Mouse (Mus musculus) naive thymus-derived CD4-positive, alpha-beta T cell, adult 2 months (primary cell): ENCODE data around the gene 1700017B05Rik.
A peak's percentile ranks its signal among the peaks of the same experiment; 100 is the strongest.
"Not testable (repeated sequence)": the region's sequence is repeated elsewhere in the genome, so short reads cannot be mapped to it uniquely, and the experiment has no call there.

Experiments
- DNase-seq: peaks from one replicate; pipeline ENCODE4 v3.0.0-alpha.2; 2011; ENCODE audit warnings: low read depth

1700017B05Rik gene

GRCm38 (mm10) chr9:57261913-57262794, at the start of gene 1700017B05Rik:
1700017B05Rik (minus strand) TSS chr9:57262612.
- DNase-seq, result peak; percentile 90

GRCm38 (mm10) chr9:57310895-57311294, 48.5 kb upstream of the 1700017B05Rik start:
- no peak for DNase-seq

GRCm38 (mm10) chr9:57309353-57309752, 46.9 kb upstream of the 1700017B05Rik start:
- DNase-seq, result no peak

- DNase-seq, result no peak
These were observed 45.0 kb upstream of the 1700017B05Rik start for GRCm38 (mm10) chr9:57307456-57307855.

GRCm38 (mm10) chr9:57304716-57305115, 42.3 kb upstream of the 1700017B05Rik start:
- DNase-seq, result not testable (repeated sequence)

GRCm38 (mm10) chr9:57304251-57304650, 41.8 kb upstream of the 1700017B05Rik start:
- no peak for DNase-seq

- DNase-seq, result no peak
These were observed 40.9 kb upstream of the 1700017B05Rik start for GRCm38 (mm10) chr9:57303356-57303755.

- peak; percentile 42 for DNase-seq
These were observed 38.4 kb upstream of the 1700017B05Rik start for GRCm38 (mm10) chr9:57300825-57301224.

- DNase-seq, result no peak
These were observed 37.5 kb upstream of the 1700017B05Rik start for GRCm38 (mm10) chr9:57299790-57300477.

GRCm38 (mm10) chr9:57297938-57298337, 35.5 kb upstream of the 1700017B05Rik start:
- DNase-seq, result no peak

GRCm38 (mm10) chr9:57296277-57296676, 33.9 kb upstream of the 1700017B05Rik start:
- no peak for DNase-seq

- no peak for DNase-seq
These were observed 33.3 kb upstream of the 1700017B05Rik start for GRCm38 (mm10) chr9:57295666-57296065.

GRCm38 (mm10) chr9:57294905-57295304, 32.5 kb upstream of the 1700017B05Rik start:
- DNase-seq, result no peak

- DNase-seq, result no peak
These were observed 24.8 kb upstream of the 1700017B05Rik start for GRCm38 (mm10) chr9:57287183-57287582.

GRCm38 (mm10) chr9:57283311-57283710, 20.9 kb upstream of the 1700017B05Rik start:
- DNase-seq, result no peak

- no peak for DNase-seq
These were observed 20.3 kb upstream of the 1700017B05Rik start for GRCm38 (mm10) chr9:57282686-57283085.

GRCm38 (mm10) chr9:57281549-57281948, 19.1 kb upstream of the 1700017B05Rik start:
- DNase-seq, result no peak

- DNase-seq, result no peak
These were observed 17.0 kb upstream of the 1700017B05Rik start for GRCm38 (mm10) chr9:57279441-57279840.

GRCm38 (mm10) chr9:57278268-57278667, 15.9 kb upstream of the 1700017B05Rik start:
- peak; percentile 80 for DNase-seq

- DNase-seq, result no peak
These were observed 13.9 kb upstream of the 1700017B05Rik start for GRCm38 (mm10) chr9:57276311-57276710.

GRCm38 (mm10) chr9:57273805-57274494, 11.5 kb upstream of the 1700017B05Rik start:
- DNase-seq, result no peak
